Mouse (Mus musculus): ENCODE results near the gene Defb25. TPM values are rescaled to one million over a fixed set of nuclear protein-coding genes. Genes with fewer than 3 reads are reported as not detected.

Defb25 gene
- polyA plus RNA-seq, 1 experiment, result 2.0 TPM

GRCm38 (mm10) chr2:152637381-152637780 is 14.5 kb upstream of the Defb25 start:
- Histone ChIP-seq H3K4me1 (replicated peaks; ENCODE audit: control insufficient read depth, insufficient read depth, low read length) (0 out of 2 replicates have a peak, but pooled peaks cover 3% of the 10 kb centered on the region), H3K4me3 (ENCODE audit: control insufficient read depth, insufficient read depth, low read length) (no peak overlapping the region), H3K27ac (ENCODE audit: control insufficient read depth, insufficient read depth, low read length) (no peak overlapping the region), H3K27me3 (ENCODE audit: control insufficient read depth, insufficient read depth, low read length) (no peaks in the 10 kb centered on the region), H3K36me3 (ENCODE audit: control insufficient read depth, insufficient read depth, low read length) (no peaks in the 10 kb centered on the region)
- WGBS, result 96% methylated on average over 4 of the region's 4 CpGs
- no peak for DNase-seq
- TF ChIP-seq CTCF (IDR thresholded peaks at IDR 0.05; ENCODE audit: borderline replicate concordance, control insufficient read depth, extremely low read depth, insufficient read depth, low read length, poor library complexity), result no peak

- TF ChIP-seq POLR2A (IDR thresholded peaks at IDR 0.05; ENCODE audit: control insufficient read depth, extremely low read depth, insufficient read depth, low read length, poor library complexity) (no peak), CTCF (IDR thresholded peaks at IDR 0.05; ENCODE audit: borderline replicate concordance, control insufficient read depth, extremely low read depth, insufficient read depth, low read length, poor library complexity) (no peak)
- Histone ChIP-seq H3K4me1 (replicated peaks; ENCODE audit: control insufficient read depth, insufficient read depth, low read length) (0 out of 2 replicates have a peak, but pooled peaks cover 3% of the 10 kb centered on the region), H3K27me3 (ENCODE audit: control insufficient read depth, insufficient read depth, low read length) (no peaks in the 10 kb centered on the region), H3K27ac (ENCODE audit: control insufficient read depth, insufficient read depth, low read length) (no peak overlapping the region), H3K36me3 (ENCODE audit: control insufficient read depth, insufficient read depth, low read length) (no peaks in the 10 kb centered on the region), H3K4me3 (ENCODE audit: control insufficient read depth, insufficient read depth, low read length) (no peak overlapping the region)
- WGBS, result 92% methylated on average over 6 of the region's 6 CpGs
- no peak for DNase-seq
Observed at GRCm38 (mm10) chr2:152637006-152637322, 14.1 kb upstream of the Defb25 start.

GRCm38 (mm10) chr2:152636246-152637005 is 13.6 kb upstream of the Defb25 start:
- H3K27ac ChIP-seq (ENCODE audit: control insufficient read depth, insufficient read depth, low read length), result no peak overlapping the region
- no peaks in the 10 kb centered on the region for H3K36me3 ChIP-seq (ENCODE audit: control insufficient read depth, insufficient read depth, low read length)
- H3K4me1 ChIP-seq (replicated peaks; ENCODE audit: control insufficient read depth, insufficient read depth, low read length), result 0 out of 2 replicates have a peak, but pooled peaks cover 3% of the 10 kb centered on the region
- TF ChIP-seq CTCF (IDR thresholded peaks at IDR 0.05; ENCODE audit: borderline replicate concordance, control insufficient read depth, extremely low read depth, insufficient read depth, low read length, poor library complexity) (no peak), POLR2A (IDR thresholded peaks at IDR 0.05; ENCODE audit: control insufficient read depth, extremely low read depth, insufficient read depth, low read length, poor library complexity) (no peak)
- H3K27me3 ChIP-seq (ENCODE audit: control insufficient read depth, insufficient read depth, low read length), result no peaks in the 10 kb centered on the region
- WGBS, result 76% methylated on average over 23 of the region's 23 CpGs
- H3K4me3 ChIP-seq (ENCODE audit: control insufficient read depth, insufficient read depth, low read length), result no peak overlapping the region
- no peak for DNase-seq

GRCm38 (mm10) chr2:152634311-152634710 is 11.5 kb upstream of the Defb25 start:
- TF ChIP-seq CTCF (IDR thresholded peaks at IDR 0.05; ENCODE audit: borderline replicate concordance, control insufficient read depth, extremely low read depth, insufficient read depth, low read length, poor library complexity) (no peak), POLR2A (IDR thresholded peaks at IDR 0.05; ENCODE audit: control insufficient read depth, extremely low read depth, insufficient read depth, low read length, poor library complexity) (no peak)
- Histone ChIP-seq H3K4me3 (ENCODE audit: control insufficient read depth, insufficient read depth, low read length) (no peak overlapping the region), H3K27me3 (ENCODE audit: control insufficient read depth, insufficient read depth, low read length) (no peaks in the 10 kb centered on the region), H3K27ac (ENCODE audit: control insufficient read depth, insufficient read depth, low read length) (no peak overlapping the region), H3K4me1 (replicated peaks; ENCODE audit: control insufficient read depth, insufficient read depth, low read length) (0 out of 2 replicates have a peak, but pooled peaks cover 3% of the 10 kb centered on the region), H3K36me3 (ENCODE audit: control insufficient read depth, insufficient read depth, low read length) (no peaks in the 10 kb centered on the region)
- no peak for DNase-seq
- 89% methylated on average over 29 of the region's 29 CpGs for WGBS

- TF ChIP-seq CTCF (IDR thresholded peaks at IDR 0.05; ENCODE audit: borderline replicate concordance, control insufficient read depth, extremely low read depth, insufficient read depth, low read length, poor library complexity), result no peak
- TF ChIP-seq POLR2A (IDR thresholded peaks at IDR 0.05; ENCODE audit: control insufficient read depth, extremely low read depth, insufficient read depth, low read length, poor library complexity), result no peak
- Histone ChIP-seq H3K27ac (ENCODE audit: control insufficient read depth, insufficient read depth, low read length) (no peak overlapping the region), H3K4me3 (ENCODE audit: control insufficient read depth, insufficient read depth, low read length) (no peak overlapping the region), H3K36me3 (ENCODE audit: control insufficient read depth, insufficient read depth, low read length) (no peaks in the 10 kb centered on the region), H3K27me3 (ENCODE audit: control insufficient read depth, insufficient read depth, low read length) (no peaks in the 10 kb centered on the region; the same call in 1 of the 2 replicates), H3K4me1 (replicated peaks; ENCODE audit: control insufficient read depth, insufficient read depth, low read length) (0 out of 2 replicates have a peak, but pooled peaks cover 3% of the 10 kb centered on the region)
- no peak for DNase-seq
- WGBS, result 71% methylated on average over 17 of the region's 17 CpGs
Observed at GRCm38 (mm10) chr2:152633334-152633733, 10.5 kb upstream of the Defb25 start.

- TF ChIP-seq POLR2A (IDR thresholded peaks at IDR 0.05; ENCODE audit: control insufficient read depth, extremely low read depth, insufficient read depth, low read length, poor library complexity), result no peak
- TF ChIP-seq CTCF (IDR thresholded peaks at IDR 0.05; ENCODE audit: borderline replicate concordance, control insufficient read depth, extremely low read depth, insufficient read depth, low read length, poor library complexity), result no peak
- WGBS, result 96% methylated on average over 6 of the region's 6 CpGs
- no peak for DNase-seq
- no peak overlapping the region for H3K4me3 ChIP-seq (ENCODE audit: control insufficient read depth, insufficient read depth, low read length)
- H3K27me3 ChIP-seq (ENCODE audit: control insufficient read depth, insufficient read depth, low read length), result peaks cover 5% of the 10 kb centered on the region; the same call in 1 of the 2 replicates
- no peak overlapping the region for H3K27ac ChIP-seq (ENCODE audit: control insufficient read depth, insufficient read depth, low read length)
- H3K36me3 ChIP-seq (ENCODE audit: control insufficient read depth, insufficient read depth, low read length), result no peaks in the 10 kb centered on the region
- 0 out of 2 replicates have a peak, but pooled peaks cover 3% of the 10 kb centered on the region for H3K4me1 ChIP-seq (replicated peaks; ENCODE audit: control insufficient read depth, insufficient read depth, low read length)
Observed at GRCm38 (mm10) chr2:152629904-152630303, 7.1 kb upstream of the Defb25 start.

Measured in thymus, adult 2 months (tissue).